Mouse (Mus musculus): ENCODE results near the gene Scamp3.
A peak's percentile ranks its signal among the peaks of the same experiment; 100 is the strongest.

Gene Scamp3

DNA sequence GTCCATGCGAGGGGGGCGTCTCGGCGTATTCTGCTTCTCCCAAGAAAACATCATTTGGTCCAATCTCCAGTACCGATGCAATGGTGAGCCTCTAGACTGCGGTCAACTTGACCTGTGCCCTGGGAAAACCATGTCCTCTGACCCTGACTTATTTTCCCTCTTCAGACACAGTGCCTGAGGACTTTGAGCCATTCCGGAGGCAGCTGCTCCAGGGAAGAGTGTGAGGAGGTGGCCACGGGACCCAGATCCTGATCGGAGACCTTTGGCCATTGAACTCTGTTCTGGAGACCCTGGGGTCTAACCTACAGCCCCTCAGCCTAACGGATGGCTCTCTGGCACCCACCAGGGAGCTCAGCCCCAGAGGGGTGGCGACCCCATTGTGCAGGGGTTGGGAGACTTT is 49.1 kb downstream of the Scamp3 start:
- no peak for DNase-seq (ENCODE audit: low spot score)

DNA sequence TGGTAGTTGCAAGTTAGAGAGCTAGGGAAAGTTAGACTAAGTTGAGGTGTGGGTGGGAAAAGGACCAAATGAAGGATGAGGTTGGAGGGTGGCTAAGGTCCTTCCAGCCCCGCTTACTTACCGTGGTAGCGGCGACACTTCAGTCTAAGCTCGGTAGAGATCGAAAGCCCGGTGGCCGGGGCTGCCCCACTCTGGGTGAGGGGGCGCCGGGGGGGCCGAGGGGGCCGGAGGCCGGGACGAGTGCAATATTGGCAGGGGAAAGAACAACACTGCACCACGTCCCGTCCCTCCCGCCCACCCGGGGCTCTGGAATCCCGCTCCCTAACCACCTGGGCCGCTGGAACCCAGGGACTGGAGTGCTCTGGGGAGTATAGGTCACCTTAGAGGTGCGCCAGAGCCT is 49.6 kb downstream of the Scamp3 start, which contains the start of gene Mtx1:
Gene Mtx1 (minus strand): TSS at position 189 of the 400 bp plus-strand sequence.
- no peak for DNase-seq (ENCODE audit: low spot score)

DNA sequence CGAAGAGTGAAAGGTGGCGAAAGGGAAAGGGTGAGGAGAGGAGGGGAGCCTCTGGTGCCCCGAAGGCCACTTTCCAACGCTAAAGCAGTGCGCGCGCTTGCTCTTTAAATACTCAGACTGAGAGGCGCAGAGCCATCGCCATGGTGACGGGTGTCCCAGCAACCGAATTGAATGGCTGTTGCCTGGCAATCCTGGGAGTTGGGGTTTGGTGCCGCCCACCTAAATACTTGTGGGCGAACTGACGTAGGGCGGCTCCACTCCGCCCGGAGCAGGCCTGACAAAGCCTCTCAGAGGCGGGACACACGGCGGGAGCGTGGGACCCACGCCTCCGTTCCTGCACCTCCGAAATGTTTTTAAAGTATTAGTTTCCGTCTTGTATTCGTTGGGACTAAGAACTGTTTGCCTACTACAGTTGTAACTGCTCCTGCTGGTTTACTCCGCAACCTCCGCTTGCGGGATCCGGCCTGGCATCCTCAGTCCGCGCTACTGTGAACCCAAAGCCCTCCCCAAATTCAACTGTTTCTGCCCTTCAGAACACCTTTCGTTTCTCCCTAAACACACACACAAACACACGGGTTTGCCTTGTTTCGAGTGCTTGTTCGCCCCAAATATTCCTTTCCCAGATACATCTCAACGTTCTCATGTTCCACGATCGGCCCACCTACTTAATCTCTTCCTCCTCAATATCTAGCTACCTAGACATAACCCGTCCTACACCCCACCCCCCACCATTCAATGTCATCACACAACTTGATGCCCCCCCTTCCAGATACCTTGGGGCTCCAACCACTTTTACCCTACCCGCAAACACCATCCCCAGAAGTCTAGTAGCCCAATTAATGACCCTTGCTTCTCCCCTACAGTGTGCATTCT is 50.3 kb downstream of the Scamp3 start:
- DNase-seq (ENCODE audit: low spot score), result peak; percentile 63

DNA sequence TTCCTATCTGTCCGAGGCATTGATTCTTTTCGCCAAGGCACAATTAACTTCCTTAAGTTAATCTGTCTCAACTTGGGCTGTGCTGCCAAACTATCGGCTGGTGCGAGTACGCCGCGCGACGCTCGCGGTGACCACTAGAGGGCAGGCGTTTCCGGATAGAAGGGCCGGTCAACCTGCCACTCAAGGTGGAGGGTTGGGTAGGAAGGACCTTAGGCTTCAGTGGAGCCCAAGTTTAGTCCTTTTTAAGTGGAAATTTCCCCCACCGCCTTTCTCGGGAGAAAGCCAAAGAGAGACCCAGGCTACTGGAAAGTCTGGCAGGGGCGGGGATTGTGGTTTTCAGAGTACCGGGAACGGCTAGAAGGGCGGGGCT is 50.9 kb downstream of the Scamp3 start:
- peak; percentile 75 for DNase-seq (ENCODE audit: low spot score)

DNA sequence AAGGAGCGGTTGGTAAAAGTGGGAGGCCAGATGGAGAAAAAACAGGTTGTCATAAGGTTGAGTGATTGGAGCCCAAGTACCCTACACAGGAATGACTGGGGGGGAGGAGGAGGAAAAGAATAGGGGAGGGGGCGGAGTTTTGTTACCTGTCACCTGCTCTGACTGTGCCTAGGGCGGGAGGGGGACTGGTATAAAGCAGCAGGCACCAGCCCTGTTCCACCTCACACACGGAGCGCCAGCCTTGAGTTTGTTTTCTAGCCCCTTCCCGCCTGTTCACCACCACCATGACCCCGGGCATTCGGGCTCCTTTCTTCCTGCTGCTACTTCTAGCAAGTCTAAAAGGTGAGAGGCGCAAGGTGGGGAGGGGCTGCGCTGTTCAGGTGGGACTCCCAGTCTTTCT is 51.6 kb downstream of the Scamp3 start, which contains the start of gene Muc1:
Gene Muc1 (plus strand): TSS at position 222 of the 400 bp plus-strand sequence.
- DNase-seq (ENCODE audit: low spot score), result no peak

DNA sequence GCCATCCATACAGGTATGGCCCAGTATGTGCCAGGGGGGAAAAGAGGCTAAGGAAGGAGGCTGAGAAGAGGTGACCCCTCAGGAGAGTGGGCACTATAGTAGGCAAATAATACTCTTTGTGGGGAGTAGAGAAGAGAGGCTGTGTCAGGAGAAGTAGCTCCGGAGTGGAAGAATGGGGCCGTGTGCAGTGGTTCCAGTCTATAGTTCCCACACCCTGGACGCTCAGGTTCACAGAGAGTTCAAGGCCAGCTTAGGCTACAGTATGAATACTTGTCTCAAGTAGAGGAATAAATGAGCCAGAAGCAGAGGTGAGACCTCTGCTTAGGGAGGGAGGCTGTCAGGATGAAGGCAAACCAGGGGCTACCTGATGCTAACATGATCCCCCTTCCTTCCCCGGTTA is 52.0 kb downstream of the Scamp3 start:
- no peak for DNase-seq (ENCODE audit: low spot score)

DNA sequence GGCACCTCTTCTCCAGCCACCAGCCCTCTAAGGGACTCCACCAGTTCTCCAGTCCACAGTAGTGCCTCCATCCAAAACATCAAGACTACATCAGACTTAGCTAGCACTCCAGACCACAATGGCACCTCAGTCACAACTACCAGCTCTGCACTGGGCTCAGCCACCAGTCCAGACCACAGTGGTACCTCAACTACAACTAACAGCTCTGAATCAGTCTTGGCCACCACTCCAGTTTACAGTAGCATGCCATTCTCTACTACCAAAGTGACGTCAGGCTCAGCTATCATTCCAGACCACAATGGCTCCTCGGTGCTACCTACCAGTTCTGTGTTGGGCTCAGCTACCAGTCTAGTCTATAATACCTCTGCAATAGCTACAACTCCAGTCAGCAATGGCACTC is 53.3 kb downstream of the Scamp3 start:
- DNase-seq (ENCODE audit: low spot score), result no peak

DNA sequence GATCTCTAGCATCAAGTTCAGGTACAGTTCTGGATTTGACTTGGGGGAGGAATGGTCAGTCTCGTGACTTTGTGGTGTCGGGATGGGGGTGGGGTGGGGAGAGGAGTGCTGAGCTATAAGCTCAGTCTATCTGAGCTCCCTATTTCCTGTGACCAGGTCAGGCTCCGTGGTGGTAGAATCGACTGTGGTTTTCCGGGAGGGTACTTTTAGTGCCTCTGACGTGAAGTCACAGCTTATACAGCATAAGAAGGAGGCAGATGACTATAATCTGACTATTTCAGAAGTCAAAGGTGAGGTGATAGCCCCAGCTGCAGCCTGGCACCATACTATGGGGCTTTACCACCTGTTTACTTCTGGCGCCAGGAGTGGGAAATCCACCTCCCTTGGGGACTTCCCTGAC is 54.1 kb downstream of the Scamp3 start:
- no peak for DNase-seq (ENCODE audit: low spot score)

DNA sequence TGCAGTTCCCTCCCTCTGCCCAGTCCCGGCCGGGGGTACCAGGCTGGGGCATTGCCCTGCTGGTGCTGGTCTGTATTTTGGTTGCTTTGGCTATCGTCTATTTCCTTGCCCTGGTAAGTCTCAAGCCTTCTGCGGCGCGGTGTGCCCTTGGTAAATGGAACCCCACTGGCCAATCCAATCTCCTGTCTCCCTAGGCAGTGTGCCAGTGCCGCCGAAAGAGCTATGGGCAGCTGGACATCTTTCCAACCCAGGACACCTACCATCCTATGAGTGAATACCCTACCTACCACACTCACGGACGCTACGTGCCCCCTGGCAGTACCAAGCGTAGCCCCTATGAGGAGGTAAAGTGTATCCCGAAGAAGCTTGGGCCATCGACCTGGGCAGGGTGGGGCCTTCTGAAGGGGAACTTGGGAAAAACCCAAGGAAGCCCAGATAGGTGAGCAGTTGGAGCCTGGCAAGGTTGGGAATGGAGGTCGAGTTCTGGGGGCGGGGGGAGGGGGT is 54.6 kb downstream of the Scamp3 start:
- DNase-seq (ENCODE audit: low spot score), result no peak

Measured in c-Kit-positive CD71-positive TER-119-positive erythroid progenitor cells, embryonic 14.5 days (primary cell).